Mouse (Mus musculus): Measurements from ENCODE around the gene Fam187b.
"Not testable (repeated sequence)": the region's sequence is repeated elsewhere in the genome, so short reads cannot be mapped to it uniquely, and the experiment has no call there.

Fam187b gene

DNA sequence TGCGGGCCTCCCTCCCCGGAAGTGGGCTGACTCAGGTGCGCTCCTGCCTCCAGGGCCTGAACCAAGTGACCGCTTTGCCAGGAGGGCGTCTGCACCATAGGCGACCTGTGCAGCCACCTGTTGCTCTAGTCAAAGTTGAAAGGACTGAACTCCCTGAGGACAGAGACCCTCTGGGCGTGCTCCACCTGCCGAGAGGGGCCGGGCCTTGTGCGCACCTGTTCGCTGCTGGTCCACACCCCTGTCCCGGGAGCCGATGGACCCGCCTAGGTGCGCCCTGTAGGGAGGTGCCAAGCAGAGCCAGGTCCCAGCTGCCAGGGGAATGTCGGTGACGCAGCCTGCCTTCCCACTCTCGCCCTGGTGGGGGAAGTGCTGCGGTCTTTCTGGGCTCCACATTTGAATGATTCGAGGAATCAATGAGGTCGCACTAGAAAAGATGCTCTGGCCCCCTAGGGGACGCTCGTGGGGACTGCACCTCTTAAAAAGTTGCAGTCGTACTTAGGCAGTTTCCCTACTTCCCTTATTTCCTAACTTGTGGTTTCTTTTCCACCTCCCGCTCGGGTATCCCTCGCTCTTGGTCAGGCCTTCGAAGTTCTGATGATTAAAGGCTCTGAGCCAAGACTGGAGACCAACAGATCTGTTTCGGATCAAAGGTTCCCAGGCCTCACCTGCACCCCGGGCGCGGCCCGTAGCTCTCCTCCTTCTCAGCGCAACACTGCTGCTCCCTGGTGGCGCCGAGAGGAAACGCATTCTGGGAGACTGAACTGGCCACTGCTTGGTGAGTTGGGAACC is at the start of gene Fam187b:
TSS of gene Fam187b (plus strand) at position 290 of the 789 bp plus-strand sequence.
- peak; percentile 91 for DNase-seq

DNA sequence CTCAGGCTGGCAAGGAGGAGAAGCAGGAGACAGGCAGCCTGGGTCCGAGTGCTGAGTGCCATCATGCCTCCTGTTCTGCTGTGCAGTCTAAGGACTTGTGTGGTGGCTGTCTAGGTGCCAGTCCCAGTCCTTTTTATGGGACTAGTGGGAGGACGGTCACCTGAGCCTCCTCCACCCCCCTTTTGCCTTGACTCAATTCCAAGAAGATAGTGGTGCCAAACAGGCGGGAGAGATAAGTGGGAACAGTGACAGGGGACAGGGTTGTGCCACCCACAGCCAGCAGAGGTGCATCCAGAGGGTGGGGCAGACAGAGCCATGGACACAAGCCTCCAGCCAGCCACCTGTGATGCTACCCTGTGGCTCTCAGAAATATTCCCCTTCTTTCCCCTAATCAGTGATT is 49.5 kb upstream of the Fam187b start:
- DNase-seq = no peak

DNA sequence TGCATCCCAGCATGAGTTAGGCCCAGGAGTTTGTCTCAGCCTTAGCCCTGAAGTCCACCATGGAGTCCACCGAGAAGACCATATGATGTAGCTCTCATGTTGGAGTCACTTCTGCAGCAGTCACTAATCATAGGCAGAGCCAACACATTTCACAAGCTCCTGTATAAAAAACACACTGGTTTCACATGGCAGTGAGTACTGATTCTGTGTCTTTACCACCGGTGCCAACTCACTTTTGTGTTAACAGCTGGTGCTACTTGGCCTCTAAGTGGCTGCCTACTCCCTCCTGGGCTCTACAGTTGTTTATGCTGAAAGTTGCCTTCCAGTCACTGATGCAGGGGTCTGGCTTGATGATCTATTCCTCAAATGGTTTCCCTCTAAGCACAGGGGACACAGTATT is 49.0 kb upstream of the Fam187b start, which contains the start of gene Hamp2:
TSS of gene Hamp2 (minus strand) at position 101 of the 400 bp plus-strand sequence.
- not testable (repeated sequence) for DNase-seq

DNA sequence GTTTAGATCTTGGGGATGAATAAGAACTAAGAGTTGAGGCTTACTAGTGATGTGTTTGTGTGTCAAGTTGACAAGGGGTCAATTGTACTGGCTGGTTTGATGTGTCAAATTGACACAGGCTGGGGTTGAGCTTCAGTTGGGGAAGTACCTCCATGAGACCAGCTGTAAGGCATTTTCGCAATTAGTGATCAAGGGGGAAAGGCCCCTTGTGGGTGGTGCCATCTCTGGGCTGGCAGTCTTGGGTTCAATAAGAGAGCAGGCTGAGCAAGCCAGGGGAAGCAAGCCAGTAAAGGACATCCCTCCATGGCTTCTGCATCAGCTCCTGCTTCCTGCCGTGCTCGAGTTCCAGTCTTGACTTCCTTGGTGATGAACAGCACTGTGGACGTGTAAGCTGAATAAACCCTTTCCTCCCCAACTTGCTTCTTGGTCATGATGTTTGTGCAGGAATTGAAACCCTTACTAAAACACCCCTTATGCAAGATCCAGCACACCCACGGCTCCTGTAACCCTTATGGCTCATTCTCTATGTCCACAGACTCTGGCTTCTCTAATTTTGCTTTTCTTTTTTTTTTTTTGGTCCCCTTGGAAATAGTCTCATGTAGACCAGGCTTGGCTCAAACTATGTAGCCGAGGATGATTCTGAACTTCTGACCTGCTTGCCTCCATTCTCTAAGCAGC is 38.0 kb upstream of the Fam187b start:
- DNase-seq = not testable (repeated sequence)

DNA sequence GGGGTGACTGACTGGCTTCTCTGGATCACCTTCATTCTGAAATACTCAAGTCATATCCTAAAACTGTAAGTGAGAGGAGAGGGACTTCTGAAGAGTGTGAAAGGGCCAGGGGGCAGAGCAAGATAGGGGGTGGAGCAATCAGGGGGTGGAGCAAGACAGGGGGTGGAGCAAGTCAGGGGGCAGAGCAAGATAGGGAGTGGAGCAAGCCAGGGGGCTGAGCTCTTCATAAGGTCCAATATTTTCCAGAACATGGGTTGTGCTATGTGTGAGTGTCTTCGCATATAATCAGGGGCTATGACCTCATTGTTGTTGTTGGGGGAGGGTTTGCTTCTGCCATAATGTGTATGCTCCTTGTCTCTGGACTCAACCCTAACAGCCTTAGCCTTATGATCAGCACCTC is 33.5 kb upstream of the Fam187b start:
- DNase-seq = not testable (repeated sequence)

DNA sequence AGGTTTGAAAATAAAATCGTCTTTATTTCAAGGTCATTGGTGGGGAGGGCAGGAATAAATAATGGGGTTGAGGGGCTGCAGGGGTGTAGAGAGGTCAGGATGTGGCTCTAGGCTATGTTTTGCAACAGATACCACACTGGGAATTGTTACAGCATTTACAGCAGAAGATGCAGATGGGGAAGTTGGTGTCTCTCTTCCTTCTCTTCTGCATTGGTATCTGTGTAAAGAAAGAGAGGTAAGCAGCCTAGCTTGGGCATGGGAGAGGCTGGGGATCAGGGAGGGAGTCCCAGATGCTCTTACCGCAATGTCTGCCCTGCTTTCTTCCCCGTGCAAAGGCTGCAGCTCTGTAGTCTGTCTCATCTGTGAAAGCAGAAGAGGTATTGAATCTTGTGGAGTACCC is 31.2 kb upstream of the Fam187b start:
- not testable (repeated sequence) for DNase-seq

DNA sequence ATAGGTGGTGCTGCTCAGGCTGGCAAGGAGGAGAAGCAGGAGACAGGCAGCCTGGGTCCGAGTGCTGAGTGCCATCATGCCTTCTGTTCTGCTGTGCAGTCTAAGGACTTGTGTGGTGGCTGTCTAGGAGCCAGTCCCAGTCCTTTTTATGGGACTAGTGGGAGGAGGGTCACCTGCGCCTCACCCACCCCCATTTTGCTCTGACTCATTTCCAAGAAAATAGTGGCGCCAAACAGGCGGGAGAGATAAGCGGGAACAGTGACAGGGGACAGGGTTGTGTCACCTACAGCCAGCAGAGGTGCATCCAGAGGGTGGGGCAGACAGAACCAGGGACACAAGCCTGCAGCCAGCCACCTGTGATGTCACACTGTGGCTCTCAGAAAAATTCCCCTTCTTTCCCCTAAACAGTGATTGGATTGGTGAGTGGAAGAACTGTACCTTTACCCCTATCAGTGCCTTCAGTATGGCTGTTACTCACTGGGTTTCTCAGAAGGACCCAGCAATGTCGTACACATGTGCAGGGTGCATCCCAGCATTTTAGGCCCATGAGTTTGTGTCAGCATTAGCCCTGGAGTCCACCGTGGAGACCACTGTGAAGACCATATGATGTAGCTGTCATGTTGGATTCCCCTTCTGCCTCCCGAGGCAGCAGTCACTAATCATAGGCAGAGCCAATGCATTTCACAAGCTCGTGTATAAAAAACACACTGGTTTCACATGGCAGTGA is 29.5 kb upstream of the Fam187b start, which contains the start of gene Hamp:
TSS of gene Hamp (minus strand) at position 124 of the 727 bp plus-strand sequence.
- no peak for DNase-seq

DNA sequence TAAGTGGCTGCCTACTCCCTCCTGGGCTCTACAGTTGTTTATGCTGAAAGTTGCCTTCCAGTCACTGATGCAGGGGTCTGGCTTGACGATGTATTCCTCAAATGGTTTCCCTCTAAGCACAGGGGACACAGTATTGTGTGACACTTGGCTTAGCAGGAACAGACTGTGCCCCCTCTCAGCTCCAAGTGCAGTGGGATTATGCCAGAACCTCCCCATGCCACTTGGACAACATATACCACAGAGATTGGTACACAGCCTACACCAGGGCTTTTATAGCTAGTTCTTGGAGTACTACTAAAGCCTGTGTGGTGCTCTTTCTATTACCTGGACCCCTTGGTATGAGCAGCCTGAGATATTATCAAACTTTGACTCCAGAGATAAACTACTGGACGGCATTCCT is 28.9 kb upstream of the Fam187b start:
- DNase-seq = not testable (repeated sequence)

DNA sequence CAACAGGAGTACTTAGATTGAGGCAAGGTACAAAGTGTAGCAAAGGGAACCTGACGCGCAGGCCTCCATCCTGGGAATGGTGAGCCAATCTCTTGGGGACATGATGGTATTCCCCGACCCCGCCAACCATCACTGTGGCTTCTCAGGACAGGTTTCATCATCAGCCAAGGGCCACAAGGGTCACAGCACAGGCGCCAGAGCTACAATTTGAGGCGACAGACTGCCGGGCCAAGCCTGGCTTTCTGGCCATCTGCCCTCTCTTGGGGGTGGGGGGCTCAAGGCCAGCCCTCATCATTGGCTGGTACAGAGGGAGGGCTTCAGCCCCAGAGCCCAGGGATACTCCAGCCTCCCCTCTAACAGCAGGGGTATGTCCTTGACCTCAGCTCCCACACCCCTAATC is 28.1 kb upstream of the Fam187b start:
- not testable (repeated sequence) for DNase-seq

DNA sequence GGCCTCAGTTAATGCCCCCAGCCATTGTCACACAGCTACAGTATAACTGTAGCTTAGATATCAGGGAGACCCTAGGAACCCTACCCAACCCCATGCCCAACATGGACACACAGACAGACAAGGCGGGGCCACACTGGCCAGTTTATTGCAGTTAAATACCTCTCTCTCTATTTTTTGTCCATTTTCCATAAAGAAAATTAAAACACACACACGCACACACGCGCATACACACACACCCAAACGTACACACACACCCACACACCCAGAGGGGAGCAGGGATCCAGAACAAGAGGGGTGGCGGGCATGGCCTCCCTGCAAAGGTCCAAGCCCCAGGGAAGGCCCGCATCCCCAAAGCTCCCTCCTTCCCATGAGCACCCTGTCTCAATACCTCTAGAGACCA is 27.7 kb upstream of the Fam187b start:
- no peak for DNase-seq

DNA sequence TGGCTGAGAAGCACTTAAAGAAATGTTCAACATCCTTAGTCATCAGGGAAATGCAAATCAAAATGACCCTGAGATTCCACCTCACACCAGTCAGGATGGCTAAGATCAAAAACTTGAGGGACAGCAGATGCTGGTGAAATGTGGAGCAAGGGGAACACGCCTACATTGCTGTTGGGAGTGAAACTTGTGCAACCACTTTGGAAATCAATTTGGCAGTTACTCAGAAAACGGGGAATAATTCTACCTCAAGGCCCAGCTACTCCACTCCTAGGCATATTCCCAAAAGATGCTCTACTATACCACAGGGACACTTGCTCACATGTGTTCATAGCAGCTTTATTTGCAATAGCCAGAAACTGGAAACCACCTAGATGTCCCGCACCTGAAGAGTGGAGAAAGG is 23.7 kb upstream of the Fam187b start:
- DNase-seq = not testable (repeated sequence)

DNA sequence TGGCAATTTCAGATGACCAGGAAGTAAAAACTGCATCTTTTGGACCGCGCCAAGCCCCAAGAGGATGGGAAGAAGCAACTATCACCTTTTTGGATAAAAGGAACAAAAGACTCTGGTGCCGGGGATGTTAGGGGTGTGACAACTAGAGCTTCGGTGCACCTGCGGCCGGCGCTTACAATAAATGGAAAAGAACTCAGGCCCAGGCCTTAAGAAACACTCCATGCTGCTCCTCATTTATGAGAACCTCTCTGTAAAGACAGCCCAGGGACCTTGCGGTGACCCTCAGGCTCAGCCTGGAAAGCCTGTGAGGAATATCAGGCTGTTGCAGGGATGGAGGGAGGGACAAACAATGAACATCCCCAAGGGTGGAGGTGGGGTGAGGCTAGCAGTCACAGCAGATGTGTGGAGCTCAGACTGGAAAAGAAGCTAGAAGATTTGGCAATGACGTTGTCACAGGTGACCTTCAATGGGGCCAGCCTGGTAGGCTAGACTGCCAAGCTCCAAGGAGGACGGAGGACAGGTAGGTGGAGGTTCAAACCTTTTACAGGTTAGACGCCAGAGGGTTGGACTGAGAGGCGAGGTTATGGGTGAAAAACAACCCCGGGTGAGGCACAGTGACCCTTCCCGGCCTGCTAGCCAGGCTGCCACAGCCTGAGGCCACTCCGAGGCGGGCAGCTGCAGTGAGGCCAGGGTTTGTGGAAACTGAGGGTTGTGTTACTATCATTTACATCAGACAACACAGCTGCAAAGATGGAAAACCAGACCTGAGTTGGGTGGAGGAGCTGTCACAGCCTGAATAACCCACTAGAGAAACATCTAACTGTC is 20.9 kb upstream of the Fam187b start:
- no peak for DNase-seq

DNA sequence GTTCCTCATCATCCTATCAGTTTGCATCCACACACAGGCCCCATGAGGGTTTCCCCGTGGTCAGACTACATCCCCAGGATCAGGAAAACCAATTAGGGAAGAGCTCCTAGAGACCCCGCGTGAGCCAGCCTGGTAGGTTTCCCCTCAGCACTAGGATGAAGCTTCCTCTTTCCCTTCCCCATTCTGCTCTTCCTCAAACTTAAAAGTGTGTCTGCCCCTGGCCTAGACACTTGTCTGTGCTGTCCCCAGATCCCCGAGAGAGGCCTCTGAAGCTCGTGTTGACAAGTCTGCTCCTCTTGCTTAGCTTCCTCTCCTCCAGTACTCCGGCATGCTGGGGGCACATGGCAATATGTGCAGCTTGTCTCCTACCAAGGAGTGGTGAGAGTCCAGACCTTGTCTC is 20.1 kb upstream of the Fam187b start:
- no peak for DNase-seq

DNA sequence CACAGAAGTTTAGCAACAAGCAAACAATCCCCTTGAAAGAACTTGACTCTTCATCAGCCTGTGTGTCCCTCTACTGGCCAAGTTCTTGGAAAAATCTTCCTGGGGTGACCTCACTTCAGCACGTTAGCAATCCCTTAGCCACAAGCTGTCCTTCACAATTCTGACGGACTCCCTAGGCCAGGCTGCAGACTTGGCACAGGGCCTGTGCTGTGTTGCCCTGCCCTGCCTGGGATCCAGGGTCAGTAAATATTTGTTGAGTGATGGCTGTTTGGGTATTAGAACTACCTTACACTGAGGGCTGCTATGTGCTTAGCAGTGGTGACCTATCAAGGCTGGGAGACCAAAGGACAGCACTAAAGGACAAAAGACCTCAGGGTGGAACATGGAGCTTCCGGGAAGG is 19.6 kb upstream of the Fam187b start:
- DNase-seq = no peak

DNA sequence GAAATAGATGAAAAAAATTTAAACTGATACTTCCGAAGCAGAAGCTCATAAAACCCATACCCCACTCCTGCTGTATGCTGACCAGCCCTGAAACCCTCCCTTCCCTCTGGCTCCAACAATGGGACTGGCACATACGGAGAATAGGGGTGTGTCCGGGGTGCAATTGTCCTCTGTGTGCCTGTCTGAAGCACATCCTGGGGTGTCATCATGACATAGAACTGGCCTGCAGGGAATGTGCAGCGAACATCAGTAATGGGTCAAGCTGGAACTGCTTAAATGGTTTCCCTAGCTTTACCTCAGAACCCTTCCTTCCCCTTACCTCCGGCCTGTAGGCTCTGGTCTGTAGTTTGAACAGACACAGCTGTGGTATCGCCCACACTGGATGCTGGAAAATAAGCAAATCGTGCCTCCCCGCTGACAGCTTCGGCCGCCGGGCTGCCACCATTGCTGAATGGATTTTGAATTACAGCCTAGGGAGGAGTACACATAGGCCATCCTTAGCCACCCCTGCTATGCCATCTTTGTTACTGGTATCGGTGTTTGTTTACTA is 18.5 kb upstream of the Fam187b start:
- no peak for DNase-seq

DNA sequence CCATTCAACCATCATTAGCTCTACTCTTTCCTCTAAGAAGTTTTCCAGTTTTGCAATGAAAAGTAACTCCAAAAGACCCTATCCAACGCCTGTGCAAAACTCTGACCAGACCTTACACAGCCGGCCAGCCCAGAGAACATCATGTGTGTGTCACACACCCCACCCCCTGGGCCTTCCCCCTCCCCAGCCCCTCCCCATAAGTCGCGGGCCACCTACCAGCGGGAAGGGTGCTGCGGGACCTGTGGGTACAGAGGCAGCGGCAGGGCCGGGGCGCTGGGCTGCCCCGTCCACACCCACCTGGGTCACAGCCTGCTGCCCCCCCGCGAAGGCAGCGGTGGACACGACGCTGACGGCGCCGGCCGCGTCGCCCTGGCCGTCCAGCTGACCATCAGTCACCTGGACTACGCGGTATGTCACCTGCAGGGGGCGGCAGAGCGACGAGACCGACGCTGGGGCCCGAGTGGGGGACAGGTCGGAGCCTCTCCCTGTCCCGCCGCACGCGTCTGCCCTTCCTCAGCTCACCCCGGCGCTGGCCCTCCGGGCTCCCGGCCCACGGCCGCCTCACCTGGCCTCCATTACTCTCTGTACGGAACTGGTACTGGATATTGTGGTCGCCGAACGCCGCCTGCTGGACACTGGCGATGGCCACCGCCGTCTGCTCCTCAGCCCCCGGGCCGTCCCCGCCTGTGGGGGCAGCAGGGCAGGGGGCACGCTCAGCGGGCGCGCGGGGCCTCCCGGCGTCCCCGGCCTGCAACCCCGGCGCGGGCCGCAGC is 17.8 kb upstream of the Fam187b start:
- peak; percentile 86 to 89 for DNase-seq

DNA sequence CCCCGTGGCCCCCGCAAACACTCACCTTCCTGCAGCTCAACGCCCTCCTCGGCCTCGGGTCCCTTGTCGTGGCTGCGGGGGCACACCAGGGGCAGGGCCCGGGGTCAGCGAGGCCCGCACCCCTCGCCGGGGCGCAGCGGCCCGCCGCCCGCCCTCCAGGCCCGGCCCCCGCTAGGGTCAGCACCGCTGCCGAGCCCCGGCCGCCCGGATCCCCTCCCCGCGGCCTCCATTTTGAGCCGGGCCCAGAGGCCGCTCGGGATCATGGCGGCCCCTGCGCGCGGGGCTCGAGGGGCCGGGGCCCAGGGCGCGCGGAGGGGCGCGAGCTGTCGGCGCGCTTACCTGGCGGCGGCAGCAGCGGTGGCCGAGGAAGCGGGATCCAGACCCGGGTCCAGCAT is 17.2 kb upstream of the Fam187b start:
- DNase-seq = no peak

DNA sequence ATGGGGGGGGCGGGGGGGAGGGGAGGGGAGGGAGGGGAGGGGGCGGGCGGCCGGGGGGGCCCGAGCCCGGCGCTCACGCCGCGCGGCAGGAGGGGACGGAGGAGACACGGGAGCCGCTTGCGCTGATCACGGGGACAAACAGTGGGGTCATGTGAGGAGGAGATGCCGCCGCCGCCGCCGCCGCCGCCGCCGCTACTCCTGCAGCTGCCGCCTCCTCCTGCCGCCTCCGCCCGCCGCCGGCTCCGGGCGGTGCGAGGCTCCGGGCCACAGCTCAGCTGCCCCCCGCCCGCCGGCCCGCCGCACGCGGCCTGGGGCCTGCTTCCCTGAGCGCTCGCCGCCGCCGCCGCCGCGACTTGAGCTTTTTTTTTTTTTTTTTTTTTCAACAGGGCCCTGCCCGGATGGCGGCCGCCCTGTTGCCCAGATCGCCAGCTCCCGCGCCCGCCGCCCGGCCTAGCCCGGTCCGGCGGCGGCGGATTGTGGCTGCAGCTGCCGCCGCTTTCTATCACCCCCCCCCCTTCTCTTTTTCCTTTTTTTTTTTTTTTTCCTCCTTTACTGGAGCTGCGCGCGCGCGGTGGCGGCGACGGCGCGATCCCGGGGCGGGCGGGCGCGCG is 16.7 kb upstream of the Fam187b start, which contains the start of gene Usf2:
TSS of gene Usf2 (minus strand) at position 48 of the 611 bp plus-strand sequence.
- DNase-seq = peak; percentile 75 to 77

DNA sequence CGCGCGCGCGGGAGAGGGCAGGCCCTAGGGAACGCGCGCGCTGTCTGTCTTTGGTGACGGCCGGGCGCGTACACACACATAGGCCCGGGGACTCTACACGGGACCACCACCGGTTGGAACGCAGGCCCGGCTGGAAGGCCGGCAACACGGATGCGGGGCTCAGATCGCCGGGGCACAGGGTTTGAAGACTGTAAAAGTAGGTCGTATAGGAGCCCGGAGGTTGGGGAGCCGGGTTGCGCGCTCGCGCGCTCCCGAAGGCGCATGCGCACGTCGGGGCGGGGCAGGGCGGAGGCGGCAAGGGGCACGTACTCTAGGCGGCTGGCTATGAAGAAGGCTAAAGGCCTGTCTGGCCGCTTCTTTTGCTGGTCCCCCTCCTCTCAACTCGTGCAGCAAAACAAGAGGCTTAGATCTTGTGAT is 16.2 kb upstream of the Fam187b start:
- DNase-seq = peak; percentile 90 to 94

DNA sequence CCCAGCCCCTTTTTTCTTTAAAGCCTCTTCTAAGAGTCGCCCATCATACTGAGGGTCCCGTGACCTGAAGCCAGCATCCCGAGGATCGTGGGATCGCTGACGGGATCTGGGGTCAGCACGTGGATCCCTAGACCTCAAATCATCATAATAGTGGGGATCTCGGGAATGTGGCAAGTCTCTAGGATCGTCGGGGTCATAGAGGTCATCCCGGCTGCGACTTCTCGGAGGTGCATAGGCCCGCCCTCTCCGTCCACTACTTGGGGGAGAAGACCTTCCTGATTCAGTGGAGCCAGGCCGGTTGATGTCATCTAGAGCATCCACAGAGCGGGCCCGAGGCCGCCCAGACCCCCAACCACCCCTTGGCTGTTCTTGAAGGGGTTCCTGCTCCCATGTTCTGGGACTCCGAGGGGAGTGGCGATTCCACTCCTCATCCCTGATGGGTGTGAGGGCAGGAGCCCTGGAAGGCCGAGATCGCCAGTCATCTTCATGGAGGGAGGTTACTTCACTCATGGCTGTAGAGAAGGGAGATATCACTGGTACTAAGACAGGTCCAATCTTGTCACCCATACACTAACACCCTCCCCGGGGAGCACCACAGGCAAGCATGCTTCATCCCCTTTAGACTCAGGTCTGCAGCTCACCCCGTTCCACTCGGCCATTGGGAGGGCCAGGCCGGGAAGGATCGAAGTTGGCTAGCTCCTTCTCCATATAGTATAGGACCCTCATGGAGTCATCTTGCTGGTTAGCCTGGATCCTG is 15.3 kb upstream of the Fam187b start:
- DNase-seq = no peak
